Mouse (Mus musculus): ENCODE data around the gene Irf1.

GRCm38 (mm10) chr11:53810156-53810555 lies 40.3 kb downstream of the Irf1 start:
- TF ChIP-seq CTCF (IDR thresholded peaks at IDR 0.05; ENCODE audit: borderline replicate concordance, control insufficient read depth, extremely low read depth, insufficient read depth, low read length, poor library complexity) (no peak), POLR2A (IDR thresholded peaks at IDR 0.05; ENCODE audit: control insufficient read depth, extremely low read depth, insufficient read depth, low read length, poor library complexity) (no peak)

Measured in thymus, adult 2 months (tissue).